In the genomic region with DNA sequence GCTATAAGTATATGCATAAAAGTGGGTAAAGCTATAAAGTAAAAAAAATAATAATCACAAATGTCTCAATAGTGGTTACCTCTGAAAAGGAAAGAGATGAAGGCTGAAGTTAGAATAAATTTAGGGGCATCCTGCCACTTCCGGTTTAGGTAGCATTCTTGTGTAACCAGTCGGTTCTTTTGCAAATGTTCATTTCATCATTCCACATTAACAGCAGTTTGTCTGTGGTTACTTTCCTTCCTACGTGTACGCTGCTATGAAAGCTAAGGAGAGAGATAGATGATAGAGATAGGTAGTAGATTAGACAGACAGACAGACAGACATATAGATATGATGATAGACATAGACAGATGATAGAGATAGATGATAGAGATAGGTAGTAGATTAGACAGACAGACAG, we compare ENCODE assay signal across 40 mouse cellular contexts. TPM values are rescaled to one million over a fixed set of nuclear protein-coding genes. Genes with fewer than 3 reads are reported as not detected.
"Had no signal": no experiment of that assay in that cellular context is flagged by ENCODE, and none has a peak within 500 bp of the region (broad histone marks: within the 10 kb centered on the region; RNA-seq: fewer than 3 reads in every experiment).

No protein-coding gene starts in this region.

- H3K4me3 ChIP-seq: heart, embryonic 10.5 days; heart, embryonic 12.5 days; hindbrain, embryonic 10.5 days; hindbrain, embryonic 12.5 days; intestine, embryonic 15.5 days; layer of hippocampus, adult 2 months; left cerebral cortex, adult 2 months; limb, embryonic 10.5 days; limb, embryonic 12.5 days; liver, embryonic 13.5 days had no signal

- DNase-seq: gastrocnemius, postnatal 14 days; gastrocnemius, postnatal 36 days; heart, adult 18-20 months; heart, postnatal 10 days; heart, postnatal 4 days; kidney, adult 18-20 months; kidney, adult 8-10 months; kidney, postnatal 10 days; kidney, postnatal 25 days; kidney, postnatal 4 days; liver; liver, embryonic 13.5 days had no signal

- H3K4me1 ChIP-seq: heart, embryonic 10.5 days; heart, embryonic 12.5 days; hindbrain, embryonic 10.5 days; hindbrain, embryonic 12.5 days; intestine, embryonic 15.5 days; limb, embryonic 10.5 days; liver, embryonic 13.5 days had no signal

- ATAC-seq: hindbrain, embryonic 16.5 days; inflammation-experienced regulatory T-cells, adult 6 months; intestine, embryonic 15.5 days; intestine, postnatal 0 days had no signal

RNA-seq across cellular contexts. Expression of gene Gm4756, which starts 54.6 kb away (rescaled TPM):
- total RNA-seq: gastrocnemius, adult 18-20 months; gastrocnemius, adult 8-10 months; gastrocnemius, postnatal 14 days; gastrocnemius, postnatal 36 days; heart, adult 18-20 months; heart, adult 8-10 months; heart, postnatal 10 days; heart, postnatal 25 days; heart, postnatal 4 days; layer of hippocampus, adult 2 months; layer of hippocampus, postnatal 10 days; layer of hippocampus, postnatal 25 days; left cerebral cortex, adult 2 months; left cerebral cortex, postnatal 14 days; left cerebral cortex, postnatal 36 days had no signal
- polyA plus RNA-seq: gonadal fat pad, adult 2 months; heart, embryonic 10.5 days; heart, embryonic 12.5 days; heart, embryonic 14.5 days; heart, embryonic 16.5 days; hindbrain, embryonic 10.5 days; hindbrain, embryonic 12.5 days; hindbrain, embryonic 14.5 days; hindbrain, embryonic 16.5 days; intestine, postnatal 0 days; kidney, embryonic 14.5 days; kidney, embryonic 16.5 days; limb, embryonic 10.5 days; limb, embryonic 12.5 days; limb, embryonic 14.5 days; liver, embryonic 11.5 days; liver, embryonic 13.5 days had no signal
